Mouse (Mus musculus): ENCODE measurements around the gene Armc3. TPM values are rescaled to one million over a fixed set of nuclear protein-coding genes. Genes with fewer than 3 reads are reported as not detected.

Armc3 gene
- polyA plus RNA-seq (2015; fragmentation: Nextera tagmentation; extraction: Ambion mirVana): 2.0 and 2.5 TPM in 2 replicates

GRCm38 (mm10) chr2:19198452-19199365 lies at the start of gene Armc3:
Gene Armc3, plus strand, starts transcription at chr2:19199302.
- peak; percentile 66 for DNase-seq (ENCODE audit: low spot score)
- no peak for TF ChIP-seq CTCF (IDR thresholded peaks at IDR 0.05)
- TF ChIP-seq EP300 (IDR thresholded peaks at IDR 0.05): no peak

GRCm38 (mm10) chr2:19152687-19153086 lies 46.4 kb upstream of the Armc3 start:
- Histone ChIP-seq H3K4me3 (ENCODE audit: low read depth, low read length) (no peak overlapping the region), H3K9ac (replicated peaks; ENCODE audit: low read depth) (no peak overlapping the region), H3K36me3 (ENCODE audit: insufficient read depth, low read length) (no peaks in the 10 kb centered on the region), H3K27me3 (replicated peaks; ENCODE audit: insufficient read depth, low read length) (no peaks in the 10 kb centered on the region), H3K27ac (ENCODE audit: low read length) (no peak overlapping the region), H3K9me3 (ENCODE audit: low read length) (no peaks in the 10 kb centered on the region), H3K4me1 (ENCODE audit: insufficient read depth, low read depth, low read length) (no peaks in the 10 kb centered on the region), H3K4me2 (replicated peaks; ENCODE audit: low read depth, low read length) (no peak overlapping the region)
- ATAC-seq: no peak
- 64% methylated on average over 1 of the region's 1 CpGs for WGBS
- DNase-seq (ENCODE audit: low spot score): no peak
- no peak for TF ChIP-seq EP300 (IDR thresholded peaks at IDR 0.05)
- TF ChIP-seq CTCF (IDR thresholded peaks at IDR 0.05): no peak

More at GRCm38 (mm10) chr2:19198452-19199365, at the start of gene Armc3:
- H3K9ac ChIP-seq (replicated peaks; ENCODE audit: low read depth): no peak within 1 kb of the TSS
- H3K36me3 ChIP-seq (ENCODE audit: insufficient read depth, low read length): no peaks in the 10 kb centered on the region
- H3K4me1 ChIP-seq (ENCODE audit: insufficient read depth, low read depth, low read length): peaks cover 6% of the 10 kb centered on the region; the same call in 1 of the 2 replicates
- no peaks in the 10 kb centered on the region for H3K9me3 ChIP-seq (ENCODE audit: low read length)
- peak within 1 kb of the TSS; percentile 43 for H3K4me3 ChIP-seq (ENCODE audit: low read depth, low read length)
- ATAC-seq: peak; percentile 74
- no peak within 1 kb of the TSS for H3K27ac ChIP-seq (ENCODE audit: low read length)
- WGBS: 18% methylated on average over 24 of the region's 24 CpGs
- peak within 1 kb of the TSS; percentile 56 for H3K4me2 ChIP-seq (replicated peaks; ENCODE audit: low read depth, low read length)
- no peaks in the 10 kb centered on the region for H3K27me3 ChIP-seq (replicated peaks; ENCODE audit: insufficient read depth, low read length)

GRCm38 (mm10) chr2:19156176-19156575 lies 42.9 kb upstream of the Armc3 start:
- Histone ChIP-seq H3K9me3 (ENCODE audit: low read length) (no peaks in the 10 kb centered on the region), H3K36me3 (ENCODE audit: insufficient read depth, low read length) (no peaks in the 10 kb centered on the region), H3K4me3 (ENCODE audit: low read depth, low read length) (no peak overlapping the region), H3K27me3 (replicated peaks; ENCODE audit: insufficient read depth, low read length) (no peaks in the 10 kb centered on the region), H3K27ac (ENCODE audit: low read length) (no peak overlapping the region), H3K9ac (replicated peaks; ENCODE audit: low read depth) (no peak overlapping the region), H3K4me2 (replicated peaks; ENCODE audit: low read depth, low read length) (no peak overlapping the region), H3K4me1 (ENCODE audit: insufficient read depth, low read depth, low read length) (no peaks in the 10 kb centered on the region)
- ATAC-seq (no peak), DNase-seq (ENCODE audit: low spot score) (peak; percentile 16)
- peak; percentile 69 for TF ChIP-seq CTCF (IDR thresholded peaks at IDR 0.05)
- TF ChIP-seq EP300 (IDR thresholded peaks at IDR 0.05): no peak
- 70% methylated on average over 4 of the region's 4 CpGs for WGBS

- DNase-seq (ENCODE audit: low spot score) (no peak), ATAC-seq (no peak)
- H3K9me3 ChIP-seq (ENCODE audit: low read length): no peaks in the 10 kb centered on the region
- no peak overlapping the region for H3K4me3 ChIP-seq (ENCODE audit: low read depth, low read length)
- no peak overlapping the region for H3K4me2 ChIP-seq (replicated peaks; ENCODE audit: low read depth, low read length)
- no peak overlapping the region for H3K9ac ChIP-seq (replicated peaks; ENCODE audit: low read depth)
- no peaks in the 10 kb centered on the region for H3K27me3 ChIP-seq (replicated peaks; ENCODE audit: insufficient read depth, low read length)
- 78% methylated on average over 5 of the region's 5 CpGs for WGBS
- TF ChIP-seq EP300 (IDR thresholded peaks at IDR 0.05): no peak
- H3K4me1 ChIP-seq (ENCODE audit: insufficient read depth, low read depth, low read length): no peaks in the 10 kb centered on the region
- no peak overlapping the region for H3K27ac ChIP-seq (ENCODE audit: low read length)
- no peaks in the 10 kb centered on the region for H3K36me3 ChIP-seq (ENCODE audit: insufficient read depth, low read length)
Observed at GRCm38 (mm10) chr2:19159539-19159938, 39.6 kb upstream of the Armc3 start.

GRCm38 (mm10) chr2:19160368-19161114 lies 38.6 kb upstream of the Armc3 start:
- Histone ChIP-seq H3K9ac (replicated peaks; ENCODE audit: low read depth) (no peak overlapping the region), H3K4me2 (replicated peaks; ENCODE audit: low read depth, low read length) (no peak overlapping the region), H3K27me3 (replicated peaks; ENCODE audit: insufficient read depth, low read length) (no peaks in the 10 kb centered on the region), H3K36me3 (ENCODE audit: insufficient read depth, low read length) (no peaks in the 10 kb centered on the region), H3K27ac (ENCODE audit: low read length) (no peak overlapping the region), H3K4me3 (ENCODE audit: low read depth, low read length) (no peak overlapping the region), H3K4me1 (ENCODE audit: insufficient read depth, low read depth, low read length) (no peaks in the 10 kb centered on the region), H3K9me3 (ENCODE audit: low read length) (no peaks in the 10 kb centered on the region)
- no peak for TF ChIP-seq EP300 (IDR thresholded peaks at IDR 0.05)
- TF ChIP-seq CTCF (IDR thresholded peaks at IDR 0.05): no peak
- ATAC-seq (peak; percentile 19; the same call in 1 of the 2 replicates), DNase-seq (ENCODE audit: low spot score) (peak; percentile 28)
- 15% methylated on average over 8 of the region's 8 CpGs for WGBS

- Histone ChIP-seq H3K4me2 (replicated peaks; ENCODE audit: low read depth, low read length) (no peak overlapping the region), H3K9me3 (ENCODE audit: low read length) (no peaks in the 10 kb centered on the region), H3K27me3 (replicated peaks; ENCODE audit: insufficient read depth, low read length) (no peaks in the 10 kb centered on the region), H3K4me1 (ENCODE audit: insufficient read depth, low read depth, low read length) (no peaks in the 10 kb centered on the region), H3K9ac (replicated peaks; ENCODE audit: low read depth) (no peak overlapping the region), H3K4me3 (ENCODE audit: low read depth, low read length) (no peak overlapping the region), H3K36me3 (ENCODE audit: insufficient read depth, low read length) (no peaks in the 10 kb centered on the region), H3K27ac (ENCODE audit: low read length) (no peak overlapping the region)
- no peak for TF ChIP-seq EP300 (IDR thresholded peaks at IDR 0.05)
- TF ChIP-seq CTCF (IDR thresholded peaks at IDR 0.05): no peak
- 96% methylated on average over 1 of the region's 1 CpGs for whole genome bisulfite sequencing
- DNase-seq (ENCODE audit: low spot score) (no peak), ATAC-seq (no peak)
Observed at GRCm38 (mm10) chr2:19164234-19164633, 34.9 kb upstream of the Armc3 start.
